In genomic region chr2:157913705-157914104, GRCm38 (mm10) we compare ENCODE assay signal across 11 mouse cellular contexts. TPM values are rescaled to one million over a fixed set of nuclear protein-coding genes. Genes with fewer than 3 reads are reported as not detected.
A peak's percentile ranks its signal among the peaks of the same experiment; 100 is the strongest.
DNase-seq lines count a peak whose midpoint lies in the region; ATAC-seq lines count a peak whose summit lies in the region.
"Had no signal": no experiment of that assay in that cellular context is flagged by ENCODE, and none has a peak within 500 bp of the region (broad histone marks: within the 10 kb centered on the region; RNA-seq: fewer than 3 reads in every experiment).

No protein-coding gene starts in this region.

- 7% methylated on average over 4 of the region's 4 CpGs for WGBS in embryonic facial prominence, embryonic 10.5 days
- WGBS in midbrain, embryonic 11.5 days: 4% methylated on average over 4 of the region's 4 CpGs

- peak; percentile 26 for DNase-seq in cerebellum, adult 11 months
- peak; percentile 6 for DNase-seq in 416B (ENCODE audit: low read depth)
- no peak for DNase-seq in embryonic facial prominence, embryonic 10.5 days (ENCODE audit: low spot score)
- no peak for DNase-seq in midbrain, embryonic 11.5 days (ENCODE audit: low spot score, missing footprints)
- no peak for DNase-seq in heart, postnatal 4 days

- H3K4me2 ChIP-seq in midbrain, embryonic 11.5 days: peak overlapping the region; percentile 56

- H3K27me3 ChIP-seq in embryonic facial prominence, embryonic 10.5 days (replicated peaks; ENCODE audit: low read depth, poor library complexity, severe bottlenecking): peaks cover 60% of the 10 kb centered on the region
- H3K27me3 ChIP-seq in midbrain, embryonic 11.5 days (ENCODE audit: control insufficient read depth, insufficient read depth, low read length): peaks cover 29% of the 10 kb centered on the region

- no peak for ATAC-seq in cerebellum, adult (ENCODE audit: insufficient number of reproducible peaks, low FRiP score, low TSS enrichment)
- no peak for ATAC-seq in midbrain, embryonic 11.5 days (ENCODE audit: low FRiP score)
- no peak for ATAC-seq in megakaryocyte-erythroid progenitor cell, adult 5-6 weeks (replicated peaks; ENCODE audit: low FRiP score, low TSS enrichment, poor library complexity, severe bottlenecking)
- no peak for ATAC-seq in granulocyte monocyte progenitor cell, adult 5-6 weeks (replicated peaks; ENCODE audit: poor library complexity, severe bottlenecking)

- H3K9ac ChIP-seq in midbrain, embryonic 11.5 days (ENCODE audit: low read length): no peak overlapping the region

- H3K36me3 ChIP-seq in embryonic facial prominence, embryonic 10.5 days (replicated peaks): no peaks in the 10 kb centered on the region
- no peaks in the 10 kb centered on the region for H3K36me3 ChIP-seq in midbrain, embryonic 11.5 days (ENCODE audit: control insufficient read depth, insufficient read depth, low read length)

- H3K4me3 ChIP-seq in embryonic facial prominence, embryonic 10.5 days: peak overlapping the region; percentile 53; the same call in 1 of the 2 replicates
- H3K4me3 ChIP-seq in midbrain, embryonic 11.5 days (ENCODE audit: low read depth, low read length): no peak overlapping the region
- H3K4me3 ChIP-seq: gastrocnemius, adult 2 months had no signal

- no peaks in the 10 kb centered on the region for H3K9me3 ChIP-seq in embryonic facial prominence, embryonic 10.5 days
- H3K9me3 ChIP-seq in midbrain, embryonic 11.5 days (ENCODE audit: control insufficient read depth, low read length): no peaks in the 10 kb centered on the region

- H3K4me1 ChIP-seq in embryonic facial prominence, embryonic 10.5 days: peaks cover 14% of the 10 kb centered on the region
- H3K4me1 ChIP-seq in midbrain, embryonic 11.5 days (ENCODE audit: control insufficient read depth, insufficient read depth, low read length): peaks cover 3% of the 10 kb centered on the region

- H3K27ac ChIP-seq in embryonic facial prominence, embryonic 10.5 days (replicated peaks): no peak overlapping the region
- no peak overlapping the region for H3K27ac ChIP-seq in midbrain, embryonic 11.5 days (ENCODE audit: low read depth, low read length)
- H3K27ac ChIP-seq: gastrocnemius, adult 2 months had no signal

RNA-seq across cellular contexts. Expression of gene Vstm2l, which starts 0.7 kb away (rescaled TPM):
- polyA plus RNA-seq in embryonic facial prominence, embryonic 10.5 days (2016; fragmentation: Nextera tagmentation; extraction: Ambion mirVana): 0.21 and 0.46 TPM in 2 replicates
- 3.4 and 3.5 TPM in 2 replicates for polyA plus RNA-seq in midbrain, embryonic 11.5 days (2014; fragmentation: Nextera tagmentation; extraction: Ambion mirVana)
- not detected in 2 replicates for total RNA-seq in megakaryocyte-erythroid progenitor cell, adult 5-6 weeks (2014; fragmentation: Nextera tagmentation)
- not detected in 2 replicates for total RNA-seq in megakaryocyte-erythroid progenitor cell, adult 5-6 weeks (2017)
- total RNA-seq in granulocyte monocyte progenitor cell, adult 5-6 weeks (2014; fragmentation: Nextera tagmentation): not detected in 2 replicates
- total RNA-seq in granulocyte monocyte progenitor cell, adult 5-6 weeks (2017): not detected in 2 replicates
- under 1 TPM in 1 of 2 experiments, not detected in 1; 0.32 TPM for total RNA-seq in heart, postnatal 4 days (2021)
- total RNA-seq: common myeloid progenitor, adult 5-6 weeks; gastrocnemius, adult 2 months had no signal
- polyA plus RNA-seq: lung, embryonic 16.5 days had no signal

Comparison
In these comparisons a context has a peak if more than half of its experiments do, and no peak if none do; other contexts are left out.
1. DNase-seq: peak in cerebellum, adult 11 months (single experiment) and 416B (single experiment); none in embryonic facial prominence, embryonic 10.5 days (single experiment), midbrain, embryonic 11.5 days (single experiment) and heart, postnatal 4 days (single experiment).